In genomic region chr11:43200089-43200488, GRCm38 (mm10) we compare ENCODE assay signal across 24 mouse cellular contexts. TPM values are rescaled to one million over a fixed set of nuclear protein-coding genes. Genes with fewer than 3 reads are reported as not detected.
DNase-seq lines count a peak whose midpoint lies in the region; ATAC-seq and TF ChIP-seq lines count a peak whose summit lies in the region.
"Had no signal": no experiment of that assay in that cellular context is flagged by ENCODE, and none has a peak within 500 bp of the region (broad histone marks: within the 10 kb centered on the region; RNA-seq: fewer than 3 reads in every experiment).

No protein-coding gene starts in this region.

- H3K27ac ChIP-seq in intestine, embryonic 15.5 days: no peak overlapping the region
- no peak overlapping the region for H3K27ac ChIP-seq in intestine, embryonic 16.5 days (ENCODE audit: low read length)
- H3K27ac ChIP-seq in intestine, postnatal 0 days (ENCODE audit: low read depth, low read length): no peak overlapping the region
- peak overlapping the region; percentile 88 for H3K27ac ChIP-seq in small intestine, adult 2 months (ENCODE audit: insufficient read depth, low read depth, low read length)
- no peak overlapping the region for H3K27ac ChIP-seq in heart, adult 2 months

- H3K4me3 ChIP-seq in intestine, embryonic 15.5 days (replicated peaks): no peak overlapping the region
- H3K4me3 ChIP-seq in intestine, embryonic 16.5 days (ENCODE audit: low read length): no peak overlapping the region
- no peak overlapping the region for H3K4me3 ChIP-seq in intestine, postnatal 0 days (ENCODE audit: low read depth, low read length)
- no peak overlapping the region for H3K4me3 ChIP-seq in small intestine, adult 2 months (ENCODE audit: low read depth, low read length)
- H3K4me3 ChIP-seq in heart, adult 2 months: no peak overlapping the region

- no peaks in the 10 kb centered on the region for H3K36me3 ChIP-seq in intestine, embryonic 15.5 days
- H3K36me3 ChIP-seq in intestine, embryonic 16.5 days (ENCODE audit: control insufficient read depth, insufficient read depth, low read length): no peaks in the 10 kb centered on the region
- H3K36me3 ChIP-seq in intestine, postnatal 0 days (ENCODE audit: control insufficient read depth, insufficient read depth): 0 out of 2 replicates have a peak, but pooled peaks cover 5% of the 10 kb centered on the region
- H3K36me3 ChIP-seq in small intestine, adult 2 months (ENCODE audit: control insufficient read depth, insufficient read depth, low read length): peaks cover 70% of the 10 kb centered on the region
- no peaks in the 10 kb centered on the region for H3K36me3 ChIP-seq in heart, adult 2 months (ENCODE audit: control insufficient read depth, insufficient read depth, low read length)
- H3K36me3 ChIP-seq: G1E had no signal

- H3K9me3 ChIP-seq in intestine, embryonic 15.5 days: no peaks in the 10 kb centered on the region
- H3K9me3 ChIP-seq in intestine, embryonic 16.5 days (ENCODE audit: control insufficient read depth, low read length): no peaks in the 10 kb centered on the region
- no peaks in the 10 kb centered on the region for H3K9me3 ChIP-seq in intestine, postnatal 0 days (ENCODE audit: control insufficient read depth)
- H3K9me3 ChIP-seq: G1E had no signal

- H3K4me2 ChIP-seq in intestine, embryonic 15.5 days (replicated peaks): no peak overlapping the region
- no peak overlapping the region for H3K4me2 ChIP-seq in intestine, embryonic 16.5 days (ENCODE audit: low read depth, low read length)
- H3K4me2 ChIP-seq in intestine, postnatal 0 days (replicated peaks; ENCODE audit: low read depth): no peak overlapping the region

- no peaks in the 10 kb centered on the region for H3K27me3 ChIP-seq in intestine, embryonic 15.5 days (replicated peaks)
- H3K27me3 ChIP-seq in intestine, embryonic 16.5 days (replicated peaks; ENCODE audit: control insufficient read depth, insufficient read depth, low read length): no peaks in the 10 kb centered on the region
- H3K27me3 ChIP-seq in intestine, postnatal 0 days (replicated peaks; ENCODE audit: control insufficient read depth, insufficient read depth, low read length): no peaks in the 10 kb centered on the region
- no peaks in the 10 kb centered on the region for H3K27me3 ChIP-seq in small intestine, adult 2 months (ENCODE audit: control insufficient read depth, insufficient read depth, low read length)
- no peaks in the 10 kb centered on the region for H3K27me3 ChIP-seq in heart, adult 2 months (ENCODE audit: control insufficient read depth, insufficient read depth, low read length)
- H3K27me3 ChIP-seq: CH12.LX had no signal

- no peak overlapping the region for H3K9ac ChIP-seq in intestine, embryonic 15.5 days
- H3K9ac ChIP-seq in intestine, embryonic 16.5 days (ENCODE audit: low read depth, low read length): no peak overlapping the region
- H3K9ac ChIP-seq in intestine, postnatal 0 days (ENCODE audit: low read depth, low read length): no peak overlapping the region
- H3K9ac ChIP-seq in heart, adult 2 months (ENCODE audit: low read depth, low read length): no peak overlapping the region

- H3K79me2 ChIP-seq in heart, adult 2 months (replicated peaks; ENCODE audit: control insufficient read depth, insufficient read depth, low read length): no peaks in the 10 kb centered on the region

- no peak for DNase-seq in heart, adult 18-20 months
- no peak for DNase-seq in ovary, postnatal 36 days (ENCODE audit: low spot score)
- DNase-seq in heart, adult 2 months: no peak
- no peak for DNase-seq in cerebellum, postnatal 10 days
- DNase-seq: adrenal gland, adult 2 months; adrenal gland, adult 8-10 months; adrenal gland, postnatal 10 days; adrenal gland, postnatal 14 days; adrenal gland, postnatal 25 days; adrenal gland, postnatal 36 days; B cell, adult 2 months; cerebellum, adult 11 months; cerebellum, adult 11-12 months had no signal

- no peaks in the 10 kb centered on the region for H3K4me1 ChIP-seq in intestine, embryonic 15.5 days (replicated peaks)
- H3K4me1 ChIP-seq in intestine, embryonic 16.5 days (ENCODE audit: control insufficient read depth, insufficient read depth, low read length): no peaks in the 10 kb centered on the region
- 0 out of 2 replicates have a peak, but pooled peaks cover 3% of the 10 kb centered on the region for H3K4me1 ChIP-seq in intestine, postnatal 0 days (replicated peaks; ENCODE audit: control insufficient read depth, insufficient read depth, low read length)
- peaks cover 10% of the 10 kb centered on the region; the same call in 1 of the 2 replicates for H3K4me1 ChIP-seq in small intestine, adult 2 months (ENCODE audit: control insufficient read depth, insufficient read depth, insufficient read length, low read length)
- H3K4me1 ChIP-seq in heart, adult 2 months (ENCODE audit: control insufficient read depth, insufficient read depth, low read length): no peaks in the 10 kb centered on the region

- no peak for TF ChIP-seq EP300 in heart, adult 2 months (IDR thresholded peaks at IDR 0.05; ENCODE audit: insufficient read depth, low read depth, low read length)

- peak; percentile 84 for ATAC-seq in intestine, embryonic 15.5 days
- ATAC-seq in intestine, embryonic 16.5 days: peak; percentile 82
- peak; percentile 84 for ATAC-seq in intestine, postnatal 0 days
- ATAC-seq: activated CD4-positive, CD25-positive, alpha-beta regulatory T cell, adult 4 months; CD4-positive, CD25-positive, alpha-beta regulatory T cell, adult 4 months; Patski had no signal

- TF ChIP-seq POLR2A in small intestine, adult 2 months (IDR thresholded peaks at IDR 0.05; ENCODE audit: low read depth, low read length): no peak
- TF ChIP-seq POLR2A in heart, adult 2 months (IDR thresholded peaks at IDR 0.05; ENCODE audit: insufficient read depth, low read depth, low read length): no peak

- no peak for TF ChIP-seq CTCF in intestine, postnatal 0 days (IDR thresholded peaks at IDR 0.05; ENCODE audit: low read depth)
- no peak for TF ChIP-seq CTCF in small intestine, adult 2 months (IDR thresholded peaks at IDR 0.05; ENCODE audit: extremely low read depth, insufficient read length, insufficient replicate concordance, low read depth, low read length)
- TF ChIP-seq CTCF in heart, adult 2 months (IDR thresholded peaks at IDR 0.05): no peak

- intact Hi-C loops in heart, adult 2 months (cut with DNase I): no loop called here

- WGBS in intestine, embryonic 15.5 days: 95% methylated on average over 2 of the region's 2 CpGs
- 87% methylated on average over 2 of the region's 2 CpGs for WGBS in intestine, embryonic 16.5 days
- WGBS in intestine, postnatal 0 days: 90% methylated on average over 2 of the region's 2 CpGs
- 47% methylated on average over 2 of the region's 2 CpGs for WGBS in small intestine, adult 2 months
- WGBS in heart, adult 2 months: 84% methylated on average over 2 of the region's 2 CpGs

RNA-seq across cellular contexts. Expression of gene Atp10b, which starts 50.4 kb away (rescaled TPM):
- polyA plus RNA-seq in intestine, embryonic 15.5 days (2015; fragmentation: Nextera tagmentation; extraction: Ambion mirVana): 2.0 and 2.3 TPM in 2 replicates
- polyA plus RNA-seq in intestine, embryonic 16.5 days (2015; fragmentation: Nextera tagmentation; extraction: Ambion mirVana): 2.5 and 2.7 TPM in 2 replicates
- 3.2 and 3.3 TPM in 2 replicates for polyA plus RNA-seq in intestine, postnatal 0 days (2015; fragmentation: Nextera tagmentation; extraction: Ambion mirVana)
- 12.0 and 15.2 TPM in 2 replicates for polyA plus RNA-seq in small intestine, adult 2 months (2012; rRNA removed)
- total RNA-seq in heart, adult 18-20 months (2021): under 1 TPM in 1 of 2 experiments, not detected in 1; 0.05 TPM
- not detected for total RNA-seq in heart, adult 2 months (2021)
- 0.03 and 0.10 TPM in 2 replicates for polyA plus RNA-seq in heart, adult 2 months (2012; rRNA removed)
- total RNA-seq: CH12.LX, ES-E14, MEL had no signal
- polyA plus RNA-seq: activated CD4-positive, CD25-positive, alpha-beta regulatory T cell, adult 4 months; adrenal gland, adult 2 months; CD4-positive, CD25-positive, alpha-beta regulatory T cell, adult 4 months; G1E; Patski had no signal
